9 mouse cellular contexts compared by ENCODE assay signal in the genomic region with DNA sequence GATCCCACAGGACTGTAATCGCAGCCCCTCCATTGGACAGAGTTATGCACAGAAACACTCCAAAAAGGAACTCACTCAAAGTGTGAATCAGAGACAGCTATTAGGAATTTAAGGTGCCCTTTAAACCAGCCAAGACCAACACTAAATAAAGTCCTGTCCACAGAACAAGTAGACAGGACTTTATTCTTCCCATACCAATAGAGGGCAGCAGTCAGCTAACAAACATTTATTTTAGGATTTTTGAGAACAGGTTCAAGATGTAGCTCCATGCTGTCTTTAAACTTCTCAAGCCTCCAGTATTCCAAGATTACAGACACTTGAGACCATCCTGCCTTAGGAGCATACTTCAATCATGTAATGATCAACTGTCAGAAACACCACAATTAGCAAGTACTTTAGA. TPM values are rescaled to one million over a fixed set of nuclear protein-coding genes. Genes with fewer than 3 reads are reported as not detected.
DNase-seq lines count a peak whose midpoint lies in the region; ATAC-seq and TF ChIP-seq lines count a peak whose summit lies in the region.
"Had no signal": no experiment of that assay in that cellular context is flagged by ENCODE, and none has a peak within 500 bp of the region (broad histone marks: within the 10 kb centered on the region; RNA-seq: fewer than 3 reads in every experiment).

No protein-coding gene starts in this region.

- in situ Hi-C loops in CH12.LX (cut with MboI; ENCODE audit: low pct_ligation_motif_present, low pct_unique_long_range_greater_than_20kb, low sequenced_read_pairs), result loop anchor here (25.0 kb wide), 1 partner anchor 1262 kb away; a partner anchor contains a TSS

- no peaks in the 10 kb centered on the region for H3K27me3 ChIP-seq in forebrain, embryonic 14.5 days (replicated peaks; ENCODE audit: control insufficient read depth, insufficient read depth, low read length)
- H3K27me3 ChIP-seq in forebrain, embryonic 16.5 days (replicated peaks; ENCODE audit: control insufficient read depth, insufficient read depth, low read length), result no peaks in the 10 kb centered on the region
- no peaks in the 10 kb centered on the region for H3K27me3 ChIP-seq in CH12.LX (replicated peaks)
- H3K27me3 ChIP-seq in liver, embryonic 16.5 days (ENCODE audit: control insufficient read depth, insufficient read depth, low read depth, low read length), result no peaks in the 10 kb centered on the region

- TF ChIP-seq POLR2A in CH12.LX (IDR thresholded peaks at IDR 0.05; ENCODE audit: low read depth, low read length), result no peak

- peaks cover 45% of the 10 kb centered on the region for H3K79me2 ChIP-seq in CH12.LX (replicated peaks; ENCODE audit: control insufficient read depth, extremely low read depth, insufficient read depth, poor library complexity, severe bottlenecking)

- TF ChIP-seq EP300 in CH12.LX (IDR thresholded peaks at IDR 0.05; ENCODE audit: low read length), result no peak

- H3K9me3 ChIP-seq in forebrain, embryonic 14.5 days (replicated peaks; ENCODE audit: control insufficient read depth, low read length), result no peaks in the 10 kb centered on the region
- H3K9me3 ChIP-seq in forebrain, embryonic 16.5 days (ENCODE audit: control insufficient read depth, low read length), result no peaks in the 10 kb centered on the region
- H3K9me3 ChIP-seq in CH12.LX (replicated peaks; ENCODE audit: low read length), result no peaks in the 10 kb centered on the region
- no peaks in the 10 kb centered on the region for H3K9me3 ChIP-seq in liver, embryonic 16.5 days (replicated peaks; ENCODE audit: control insufficient read depth, low read length)

- H3K4me3 ChIP-seq in forebrain, embryonic 14.5 days (ENCODE audit: low read depth, low read length), result no peak overlapping the region
- H3K4me3 ChIP-seq in forebrain, embryonic 16.5 days (replicated peaks; ENCODE audit: low read length), result no peak overlapping the region
- no peak overlapping the region for H3K4me3 ChIP-seq in CH12.LX (replicated peaks in 1 of 3; ENCODE audit: low read depth in 2 of 3, low read length in 2 of 3, poor library complexity in 1 of 3)
- H3K4me3 ChIP-seq in liver, embryonic 16.5 days (ENCODE audit: low read depth, low read length), result no peak overlapping the region; the same call in 1 of the 2 replicates

- H3K4me2 ChIP-seq in forebrain, embryonic 14.5 days (ENCODE audit: low read length), result no peak overlapping the region
- no peak overlapping the region for H3K4me2 ChIP-seq in forebrain, embryonic 16.5 days (ENCODE audit: low read length)
- no peak overlapping the region for H3K4me2 ChIP-seq in CH12.LX (ENCODE audit: insufficient read depth, low read depth, poor library complexity, severe bottlenecking)
- peak overlapping the region; percentile 60; the same call in 1 of the 2 replicates for H3K4me2 ChIP-seq in liver, embryonic 16.5 days (ENCODE audit: low read depth, low read length)

- H3K36me3 ChIP-seq in forebrain, embryonic 14.5 days (ENCODE audit: control insufficient read depth, insufficient read depth, low read length), result peaks cover 41% of the 10 kb centered on the region
- H3K36me3 ChIP-seq in forebrain, embryonic 16.5 days (ENCODE audit: control insufficient read depth, insufficient read depth), result peaks cover 3% of the 10 kb centered on the region; the same call in 1 of the 2 replicates
- peaks cover 37 to 47% of the 10 kb centered on the region in 2 experiments for H3K36me3 ChIP-seq in CH12.LX (replicated peaks in 1 of 2; ENCODE audit: control insufficient read depth in 1 of 2, insufficient read depth in 1 of 2, low read length in 1 of 2)
- peaks cover 45% of the 10 kb centered on the region for H3K36me3 ChIP-seq in liver, embryonic 16.5 days (ENCODE audit: control insufficient read depth, insufficient read depth)

- TF ChIP-seq CTCF in CH12.LX (conservative IDR thresholded peaks at IDR 0.05 in 1 of 2, IDR thresholded peaks at IDR 0.05 in 1 of 2; ENCODE audit: low read depth in 2 of 2, low read length in 2 of 2), result peak; percentile 34 to 66; a peak in 3 of 4 replicates

- dilution Hi-C loops in CH12.LX (cut with MboI; ENCODE audit: extremely low pct_ligation_motif_present, extremely low pct_unique_long_range_greater_than_20kb, low sequenced_read_pairs), result no loop called here

- peaks cover 7% of the 10 kb centered on the region; the same call in 1 of the 2 replicates for H3K4me1 ChIP-seq in forebrain, embryonic 14.5 days (ENCODE audit: control insufficient read depth, insufficient read depth, low read length)
- H3K4me1 ChIP-seq in forebrain, embryonic 16.5 days (replicated peaks; ENCODE audit: control insufficient read depth, insufficient read depth, low read length), result peaks cover 21% of the 10 kb centered on the region
- peaks cover 3 to 23% of the 10 kb centered on the region in 2 experiments for H3K4me1 ChIP-seq in CH12.LX (ENCODE audit: control insufficient read depth in 1 of 2, insufficient read depth in 2 of 2)
- H3K4me1 ChIP-seq in liver, embryonic 16.5 days (ENCODE audit: control insufficient read depth, low read depth, low read length), result peaks cover 24% of the 10 kb centered on the region

- H3K27ac ChIP-seq in forebrain, embryonic 14.5 days (ENCODE audit: low read depth, low read length), result no peak overlapping the region
- H3K27ac ChIP-seq in forebrain, embryonic 16.5 days (ENCODE audit: low read length), result no peak overlapping the region
- no peak overlapping the region for H3K27ac ChIP-seq in CH12.LX (ENCODE audit: insufficient read depth, low read depth)
- no peak overlapping the region for H3K27ac ChIP-seq in liver, embryonic 16.5 days (ENCODE audit: low read length)

- no peak for ATAC-seq in forebrain, embryonic 14.5 days
- no peak for ATAC-seq in forebrain, embryonic 16.5 days
- ATAC-seq in liver, embryonic 16.5 days (ENCODE audit: low read depth), result no peak
- ATAC-seq in activated CD4-positive, CD25-positive, alpha-beta regulatory T cell, adult 4 months, result no peak

- 100% methylated on average over 1 of the region's 1 CpGs for WGBS in forebrain, embryonic 14.5 days
- WGBS in forebrain, embryonic 16.5 days, result 100% methylated on average over 1 of the region's 1 CpGs
- WGBS in liver, embryonic 16.5 days (ENCODE audit: insufficient replicate concordance), result 83% methylated on average over 1 of the region's 1 CpGs

- no peak overlapping the region for H3K9ac ChIP-seq in forebrain, embryonic 14.5 days (ENCODE audit: low read length)
- H3K9ac ChIP-seq in forebrain, embryonic 16.5 days (replicated peaks; ENCODE audit: low read depth, low read length), result no peak overlapping the region
- no peak overlapping the region for H3K9ac ChIP-seq in CH12.LX (ENCODE audit: insufficient read depth, low read depth)
- no peak overlapping the region for H3K9ac ChIP-seq in liver, embryonic 16.5 days (ENCODE audit: low read depth, low read length)

- DNase-seq in forebrain, embryonic 14.5 days (ENCODE audit: low spot score), result peak; percentile 57
- DNase-seq in kidney, postnatal 36 days, result peak; percentile 6 to 21
- no peak for DNase-seq in kidney, adult 18-20 months
- DNase-seq in CH12.LX (ENCODE audit: extremely low read depth), result peak; percentile 51
- no peak for DNase-seq in layer of hippocampus, postnatal 36 days
- DNase-seq: right cerebral cortex, postnatal 25 days had no signal

- peak; percentile 49 for TF ChIP-seq RAD21 in CH12.LX (IDR thresholded peaks at IDR 0.05; ENCODE audit: low read depth, low read length)

TF ChIP-seq in CH12.LX, 34 proteins besides CTCF, POLR2A, EP300 and RAD21:
- peak; percentile 33 for TF ChIP-seq SMC3 (IDR thresholded peaks at IDR 0.05; ENCODE audit: low read depth, low read length)
- TF ChIP-seq NELFE (IDR thresholded peaks at IDR 0.05; ENCODE audit: low read depth, low read length), result no peak

RNA-seq across cellular contexts. Expression of a gene that starts 4.9 kb away (rescaled TPM):
- polyA plus RNA-seq in forebrain, embryonic 14.5 days (2014; fragmentation: Nextera tagmentation; extraction: Ambion mirVana), result 32.4 and 43.7 TPM in 2 replicates
- polyA plus RNA-seq in forebrain, embryonic 16.5 days (2015; fragmentation: Nextera tagmentation; extraction: Ambion mirVana), result 32.7 and 34.5 TPM in 2 replicates
- 34.8 and 45.4 TPM in 2 replicates for total RNA-seq in CH12.LX (2012; rRNA removed)
- total RNA-seq in CH12.LX (2014; rRNA removed), result 66.9 and 68.2 TPM in 2 replicates
- 45.5 and 46.4 TPM in 2 replicates for polyA plus RNA-seq in CH12.LX (2012; ENCODE audit: insufficient read length, low read depth)
- polyA plus RNA-seq in liver, embryonic 16.5 days (2015; fragmentation: Nextera tagmentation; extraction: Ambion mirVana), result 78.7 and 92.7 TPM in 2 replicates
- polyA plus RNA-seq in activated CD4-positive, CD25-positive, alpha-beta regulatory T cell, adult 4 months (2017; shearing (Covaris generic)), result 10 to 100 TPM; 32.7 to 37.9 TPM
- total RNA-seq in layer of hippocampus, postnatal 36 days (2021), result 1 to 10 TPM; 1.3 to 1.5 TPM

RNA-seq across cellular contexts. Expression of a gene that starts 23.2 kb away (rescaled TPM):
- polyA plus RNA-seq in forebrain, embryonic 14.5 days (2014; fragmentation: Nextera tagmentation; extraction: Ambion mirVana), result 11.6 and 14.8 TPM in 2 replicates
- 10.1 and 12.0 TPM in 2 replicates for polyA plus RNA-seq in forebrain, embryonic 16.5 days (2015; fragmentation: Nextera tagmentation; extraction: Ambion mirVana)
- total RNA-seq in CH12.LX (2012; rRNA removed) (5.6 and 8.4 TPM in 2 replicates), CH12.LX (2014; rRNA removed) (12.4 and 12.9 TPM in 2 replicates)
- 8.8 and 9.5 TPM in 2 replicates for polyA plus RNA-seq in CH12.LX (2012; ENCODE audit: insufficient read length, low read depth)
- 4.9 and 6.3 TPM in 2 replicates for polyA plus RNA-seq in liver, embryonic 16.5 days (2015; fragmentation: Nextera tagmentation; extraction: Ambion mirVana)
- 1 to 10 TPM; 4.4 to 5.5 TPM for polyA plus RNA-seq in activated CD4-positive, CD25-positive, alpha-beta regulatory T cell, adult 4 months (2017; shearing (Covaris generic))
- total RNA-seq in layer of hippocampus, postnatal 36 days (2021), result 10 to 100 TPM in 1 of 2 experiments, 1 to 10 TPM in 1; 9.7 to 14.8 TPM

Comparison
In these comparisons a context has a peak if more than half of its experiments do, and no peak if none do; other contexts are left out.
1. DNase-seq: peak in forebrain, embryonic 14.5 days (single experiment), kidney, postnatal 36 days (2 of 2) and CH12.LX (single experiment); none in kidney, adult 18-20 months (single experiment) and layer of hippocampus, postnatal 36 days (0 of 2).